Mouse (Mus musculus) spleen, postnatal 36 days (tissue): ENCODE results near the gene Hrh1.

Source experiments
- DNase-seq, 2 experiments: peaks; one replicate each; pipeline ENCODE4 v3.0.0; 2022; ENCODE audit warnings: low spot score in 2 of 2, mixed read lengths in 1 of 2

Hrh1 gene

GRCm38 (mm10) chr6:114397691-114398217, at the start of gene Hrh1:
Hrh1 (plus strand) TSS chr6:114397936.
- no peak for DNase-seq

GRCm38 (mm10) chr6:114354635-114355034, 43.1 kb upstream of the Hrh1 start:
- DNase-seq: no peak

GRCm38 (mm10) chr6:114358171-114358570, 39.6 kb upstream of the Hrh1 start:
- DNase-seq: no peak

GRCm38 (mm10) chr6:114362355-114362754, 35.4 kb upstream of the Hrh1 start:
- DNase-seq: peak; percentile 8 to 16

- DNase-seq: no peak
Measured at GRCm38 (mm10) chr6:114363740-114364139, 34.0 kb upstream of the Hrh1 start.

GRCm38 (mm10) chr6:114364734-114365133, 33.0 kb upstream of the Hrh1 start:
- DNase-seq: peak in 1 of 2 experiments; percentile 12

GRCm38 (mm10) chr6:114366191-114366590, 31.5 kb upstream of the Hrh1 start:
- no peak for DNase-seq

GRCm38 (mm10) chr6:114367681-114368080, 30.1 kb upstream of the Hrh1 start:
- no peak for DNase-seq

- no peak for DNase-seq
Measured at GRCm38 (mm10) chr6:114368196-114368595, 29.5 kb upstream of the Hrh1 start.

- DNase-seq: no peak
Measured at GRCm38 (mm10) chr6:114372741-114373140, 25.0 kb upstream of the Hrh1 start.

- no peak for DNase-seq
Measured at GRCm38 (mm10) chr6:114380872-114381271, 16.9 kb upstream of the Hrh1 start.

GRCm38 (mm10) chr6:114387320-114387719, 10.4 kb upstream of the Hrh1 start:
- DNase-seq: no peak

GRCm38 (mm10) chr6:114387855-114388254, 9.9 kb upstream of the Hrh1 start:
- no peak for DNase-seq

- DNase-seq: no peak
Measured at GRCm38 (mm10) chr6:114390129-114390528, 7.6 kb upstream of the Hrh1 start.

- no peak for DNase-seq
Measured at GRCm38 (mm10) chr6:114394982-114395381, 2.8 kb upstream of the Hrh1 start.

- no peak for DNase-seq
Measured at GRCm38 (mm10) chr6:114396605-114397004, 1.1 kb upstream of the Hrh1 start.

GRCm38 (mm10) chr6:114397280-114397679, 456 bp upstream of the Hrh1 start:
- no peak for DNase-seq

- no peak for DNase-seq
Measured at GRCm38 (mm10) chr6:114398626-114399025, 890 bp downstream of the Hrh1 start.

GRCm38 (mm10) chr6:114400387-114400786, 2.7 kb downstream of the Hrh1 start:
- DNase-seq: no peak

- DNase-seq: no peak
Measured at GRCm38 (mm10) chr6:114400841-114401240, 3.1 kb downstream of the Hrh1 start.

- no peak for DNase-seq
Measured at GRCm38 (mm10) chr6:114402161-114402560, 4.4 kb downstream of the Hrh1 start.

- DNase-seq: no peak
Measured at GRCm38 (mm10) chr6:114403632-114404031, 5.9 kb downstream of the Hrh1 start.

- DNase-seq: no peak
Measured at GRCm38 (mm10) chr6:114404128-114404527, 6.4 kb downstream of the Hrh1 start.

- no peak for DNase-seq
Measured at GRCm38 (mm10) chr6:114404774-114405468, 7.2 kb downstream of the Hrh1 start.
